Mouse (Mus musculus) kidney, embryonic 14.5 days (tissue): ENCODE data around the gene Gigyf1. TPM values are rescaled to one million over a fixed set of nuclear protein-coding genes. Genes with fewer than 3 reads are reported as not detected.
A peak's percentile ranks its signal among the peaks of the same experiment; 100 is the strongest.

ENCODE experiments used
- ATAC-seq: fragments of 200-750 bp; cut with Nextera tagmentation; 2 replicates; pipeline ENCODE4 v1.8.0; 2017; ENCODE audit warnings: moderate number of reproducible peaks, mild to moderate bottlenecking, moderate TSS enrichment, moderate library complexity; ENCODE audit not compliant: low FRiP score, low TSS enrichment
- H3K27ac ChIP-seq: fragments of 300-500 bp; sonication (generic); 2 replicates; pipeline ENCODE4 v1.5.1; 2014; ENCODE audit warnings: low read depth, mild to moderate bottlenecking, low read length, moderate library complexity, mixed read lengths
- H3K27me3 ChIP-seq: fragments of 300-500 bp; sonication (generic); 2 replicates; pipeline ENCODE4 v1.6.1; 2014; ENCODE audit warnings: mild to moderate bottlenecking, low read length; ENCODE audit not compliant: control insufficient read depth, insufficient read depth
- H3K36me3 ChIP-seq: fragments of 300-500 bp; sonication (generic); 2 replicates; pipeline ENCODE4 v1.6.1; 2014; ENCODE audit warnings: low read length, mixed read lengths; ENCODE audit not compliant: control insufficient read depth, insufficient read depth
- H3K4me1 ChIP-seq: fragments of 300-500 bp; sonication (generic); 2 replicates; pipeline ENCODE4 v1.6.1; 2014; ENCODE audit warnings: low read length, mixed read lengths; ENCODE audit not compliant: control insufficient read depth, insufficient read depth
- H3K4me2 ChIP-seq: fragments of 300-500 bp; sonication (generic); replicated peaks from 2 replicates; pipeline ENCODE4 v1.6.1; 2014; ENCODE audit warnings: low read depth, mild to moderate bottlenecking, low read length
- H3K4me3 ChIP-seq: fragments of 300-500 bp; sonication (generic); 2 replicates; pipeline ENCODE4 v1.5.1; 2014; ENCODE audit warnings: mild to moderate bottlenecking, low read length
- H3K9ac ChIP-seq: fragments of 300-500 bp; sonication (generic); 2 replicates; pipeline ENCODE4 v1.6.1; 2014; ENCODE audit warnings: low read depth, mild to moderate bottlenecking, low read length, moderate library complexity
- H3K9me3 ChIP-seq: fragments of 300-500 bp; sonication (generic); 2 replicates; pipeline ENCODE4 v1.6.1; 2016; ENCODE audit warnings: low read length; ENCODE audit not compliant: control insufficient read depth
- WGBS: fragments of 180-500 bp; shearing (Covaris S2); extraction: QIAGEN DNeasy Blood & Tissue Kit; methylation state at CpG from one replicate; pipeline ENCODE4 v1.1.7; 2014; 5-methylcytosine and 5-hydroxymethylcytosine counted together
- microRNA-seq: library from miRNA; unstranded; fragments of <30 nt; microRNA quantifications from one replicate; pipeline ENCODE4, GENCODE M21; 2016
- polyA plus RNA-seq: library from polyadenylated mRNA; unstranded; fragments of >200 nt; fragmentation: Nextera tagmentation; extraction: Ambion mirVana; gene quantifications from 2 replicates; pipeline ENCODE4 v1.2.1, GENCODE M21; 2014

The Gigyf1 gene
- polyA plus RNA-seq, 1 experiment from 2014 or later: 16.0 TPM

DNA sequence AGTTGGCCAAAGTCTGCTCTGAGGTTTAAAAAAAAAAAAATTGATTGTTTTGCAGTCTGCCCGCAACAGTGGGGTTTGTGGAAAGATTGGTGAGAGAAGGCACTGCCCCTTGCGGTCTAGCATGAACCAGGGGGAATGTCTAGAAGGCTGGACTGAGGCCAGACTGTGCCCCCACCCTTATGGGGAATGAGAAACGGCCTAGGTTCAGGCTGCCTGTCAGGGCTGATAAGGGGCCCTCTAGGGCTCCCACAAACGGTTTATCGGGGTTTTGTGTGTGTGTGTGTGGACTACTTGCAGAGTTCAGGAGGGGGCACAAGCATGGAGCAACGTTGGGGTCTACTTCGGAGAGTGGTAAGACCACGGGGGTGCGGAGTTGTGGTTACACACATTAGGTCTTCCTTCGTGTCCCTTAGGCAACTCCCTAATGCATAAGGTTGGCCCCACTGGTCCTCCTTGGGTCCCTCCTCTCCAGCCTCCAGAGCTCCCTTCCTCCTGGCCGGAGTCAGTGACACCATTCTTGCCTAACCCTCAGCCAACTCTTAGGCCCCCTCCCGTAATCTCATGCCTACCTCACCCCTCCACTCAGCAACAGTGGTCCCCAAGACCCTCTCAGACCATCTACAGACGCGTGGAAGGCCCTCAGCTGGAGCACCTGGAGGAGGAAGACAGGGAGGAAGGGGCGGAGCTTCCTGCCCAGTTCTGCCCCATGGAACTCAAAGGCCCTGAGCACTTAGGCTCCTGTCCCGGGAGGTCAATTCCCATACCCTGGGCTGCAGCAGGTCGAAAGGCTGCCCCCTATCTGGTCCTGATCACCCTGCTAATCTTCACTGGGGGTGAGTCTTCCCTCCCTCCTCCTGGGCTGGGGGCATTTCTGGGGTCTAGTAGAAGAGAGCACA is 52.6 kb downstream of the Gigyf1 start:
- Histone ChIP-seq H3K9ac (no peak overlapping the region), H3K4me2 (no peak overlapping the region), H3K36me3 (no peaks in the 10 kb centered on the region), H3K4me3 (no peak overlapping the region), H3K27me3 (peaks cover 3% of the 10 kb centered on the region; the same call in 1 of the 2 replicates), H3K4me1 (no peaks in the 10 kb centered on the region), H3K27ac (no peak overlapping the region), H3K9me3 (peaks cover 2% of the 10 kb centered on the region; the same call in 1 of the 2 replicates)
- 77% methylated on average over 17 of the region's 17 CpGs for WGBS
- no peak for ATAC-seq

DNA sequence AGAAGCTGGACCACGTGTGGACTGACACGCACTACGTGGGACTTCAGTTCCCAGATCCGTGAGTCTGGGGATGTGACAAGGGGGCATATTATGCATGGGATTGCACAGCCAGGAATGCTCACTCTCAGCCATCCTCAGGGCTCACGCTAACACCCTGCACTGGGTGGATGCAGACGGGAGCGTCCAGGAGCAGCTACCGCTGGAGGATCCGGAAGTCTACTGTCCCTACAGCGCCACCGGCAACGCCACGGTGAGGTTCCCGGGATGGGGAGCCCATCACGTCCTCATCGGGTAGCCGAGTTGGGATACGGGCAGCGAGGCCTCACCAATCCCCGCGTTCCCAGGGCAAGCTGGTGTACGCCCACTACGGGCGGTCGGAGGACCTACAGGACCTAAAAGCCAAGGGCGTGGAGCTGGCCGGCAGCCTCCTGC is 56.1 kb downstream of the Gigyf1 start:
- H3K4me3 ChIP-seq: peak overlapping the region; percentile 28; the same call in 1 of the 2 replicates
- H3K4me1 ChIP-seq: no peaks in the 10 kb centered on the region
- WGBS: 6% methylated on average over 27 of the region's 27 CpGs
- peak overlapping the region; percentile 47 for H3K9ac ChIP-seq
- peaks cover 3% of the 10 kb centered on the region; the same call in 1 of the 2 replicates for H3K27me3 ChIP-seq
- H3K9me3 ChIP-seq: peaks cover 2% of the 10 kb centered on the region; the same call in 1 of the 2 replicates
- H3K27ac ChIP-seq: no peak overlapping the region
- peak; percentile 74 for ATAC-seq
- H3K4me2 ChIP-seq: peak overlapping the region; percentile 51
- H3K36me3 ChIP-seq: no peaks in the 10 kb centered on the region

Small RNA genes within 50 kb of the gene (microRNA-seq; reads per million reads assigned to microRNA genes)
- gene Mir6418: not detected

Other genes starting within 250 kb of the Gigyf1 start
- 0.57 and 0.58 TPM in 2 replicates for gene Ache, start 231.0 kb upstream of the Gigyf1 start, polyA plus RNA-seq
- 6.2 and 6.4 TPM in 2 replicates for gene Ufsp1, start 223.9 kb upstream of the Gigyf1 start, polyA plus RNA-seq
- 104 and 141 TPM in 2 replicates for gene Srrt, start 210.9 kb upstream of the Gigyf1 start, polyA plus RNA-seq
- 52.7 and 62.5 TPM in 2 replicates for gene Trip6, start 204.1 kb upstream of the Gigyf1 start, polyA plus RNA-seq
- 5.7 and 8.5 TPM in 2 replicates for gene Slc12a9, start 185.0 kb upstream of the Gigyf1 start, polyA plus RNA-seq
- 30.9 and 58.9 TPM in 2 replicates for gene Ephb4, start 168.4 kb upstream of the Gigyf1 start, polyA plus RNA-seq
- 0.17 and 0.60 TPM in 2 replicates for gene Zan, start 41.5 kb upstream of the Gigyf1 start, polyA plus RNA-seq
- 57.8 and 69.5 TPM in 2 replicates for gene Pop7, start 16.0 kb upstream of the Gigyf1 start, polyA plus RNA-seq
- not detected in 2 replicates for gene Epo, start 14.7 kb downstream of the Gigyf1 start, polyA plus RNA-seq
- gene Gnb2, start 15.0 kb downstream of the Gigyf1 start, polyA plus RNA-seq: 427 and 433 TPM in 2 replicates
- not detected in 2 replicates for gene Actl6b, start 35.0 kb downstream of the Gigyf1 start, polyA plus RNA-seq
- 0.43 and 1.0 TPM in 2 replicates for gene Tfr2, start 51.3 kb downstream of the Gigyf1 start, polyA plus RNA-seq
- 25.4 and 27.6 TPM in 2 replicates for gene Mospd3, start 82.5 kb downstream of the Gigyf1 start, polyA plus RNA-seq
- 96.0 and 97.6 TPM in 2 replicates for gene Pcolce, start 95.2 kb downstream of the Gigyf1 start, polyA plus RNA-seq
- not detected in 2 replicates for gene Fbxo24, start 110.5 kb downstream of the Gigyf1 start, polyA plus RNA-seq
- gene Lrch4, start 110.6 kb downstream of the Gigyf1 start, polyA plus RNA-seq: 37.6 and 43.2 TPM in 2 replicates
- gene Gm20605, start 110.6 kb downstream of the Gigyf1 start, polyA plus RNA-seq: 5.7 and 12.5 TPM in 2 replicates
- 9.3 and 10.1 TPM in 2 replicates for gene Sap25, start 122.8 kb downstream of the Gigyf1 start, polyA plus RNA-seq
- gene Irs3, start 127.2 kb downstream of the Gigyf1 start, polyA plus RNA-seq: 0.43 and 0.84 TPM in 2 replicates
- gene Agfg2, start 166.2 kb downstream of the Gigyf1 start, polyA plus RNA-seq: 14.4 and 14.8 TPM in 2 replicates
- 0.56 and 1.1 TPM in 2 replicates for gene Nyap1, start 223.1 kb downstream of the Gigyf1 start, polyA plus RNA-seq
- 104 and 121 TPM in 2 replicates for gene Tsc22d4, start 227.2 kb downstream of the Gigyf1 start, polyA plus RNA-seq